19 mouse cellular contexts compared by ENCODE assay signal in the genomic region with DNA sequence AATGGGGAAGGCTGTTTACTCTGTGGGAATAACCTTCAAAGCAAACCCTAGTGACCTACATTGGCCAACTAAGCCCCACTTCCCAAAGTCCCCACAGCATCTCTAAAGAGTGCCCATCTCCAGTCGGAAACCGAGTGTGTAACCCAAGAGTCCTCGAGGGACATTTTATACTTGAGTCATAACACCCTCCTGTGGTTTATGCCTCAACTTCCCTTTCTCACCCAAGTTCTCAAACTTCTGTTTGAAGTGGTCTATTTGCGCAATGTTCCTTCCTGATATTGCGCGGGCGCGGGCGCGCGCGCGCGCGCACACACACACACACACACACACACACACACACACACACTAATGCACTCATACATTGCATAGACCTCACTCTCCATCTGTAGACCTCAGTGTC.
A peak's percentile ranks its signal among the peaks of the same experiment; 100 is the strongest.
DNase-seq lines count a peak whose midpoint lies in the region; ATAC-seq and TF ChIP-seq lines count a peak whose summit lies in the region.
"Had no signal": no experiment of that assay in that cellular context is flagged by ENCODE, and none has a peak within 500 bp of the region (broad histone marks: within the 10 kb centered on the region; RNA-seq: fewer than 3 reads in every experiment).

No protein-coding gene starts in this region.

- no peak overlapping the region for H3K4me3 ChIP-seq in liver, postnatal 0 days (ENCODE audit: low read depth, low read length)
- H3K4me3 ChIP-seq in liver, embryonic 11.5 days (ENCODE audit: low read depth, low read length), result no peak overlapping the region
- H3K4me3 ChIP-seq: heart, embryonic 10.5 days; hindbrain, embryonic 15.5 days; limb, embryonic 13.5 days had no signal

- TF ChIP-seq CTCF in liver, postnatal 0 days (IDR thresholded peaks at IDR 0.05; ENCODE audit: low read depth), result no peak

- 54% methylated on average over 15 of the region's 15 CpGs for WGBS in liver, postnatal 0 days (ENCODE audit: insufficient replicate concordance)
- WGBS in liver, embryonic 11.5 days, result 59% methylated on average over 15 of the region's 15 CpGs

- intact Hi-C loops in left cerebral cortex, postnatal 36 days (cut with DNase I), result no loop called here

- TF ChIP-seq EP300 in liver, postnatal 0 days (IDR thresholded peaks at IDR 0.05; ENCODE audit: low read depth), result no peak

- H3K27me3 ChIP-seq in liver, postnatal 0 days (ENCODE audit: insufficient read depth, low read length), result 0 out of 2 replicates have a peak, but pooled peaks cover 4% of the 10 kb centered on the region
- H3K27me3 ChIP-seq in liver, embryonic 11.5 days (replicated peaks; ENCODE audit: control insufficient read depth, insufficient read depth, low read length), result no peaks in the 10 kb centered on the region; the same call in 1 of the 2 replicates

- DNase-seq in liver, postnatal 0 days, result no peak
- DNase-seq in liver, embryonic 11.5 days (ENCODE audit: low spot score), result no peak
- peak; percentile 37 for DNase-seq in c-Kit-positive CD71-negative TER-119-negative erythroid progenitor cells, embryonic 14.5 days (ENCODE audit: low read depth)
- no peak for DNase-seq in frontal cortex, adult 2 months (ENCODE audit: extremely low spot score in 1 of 2, low spot score in 1 of 2)
- DNase-seq in left cerebral cortex, postnatal 36 days (ENCODE audit: low spot score in 2 of 2), result no peak
- DNase-seq: adrenal gland, postnatal 10 days; cerebellum, adult 8-10 months; forebrain, postnatal 0 days; gastrocnemius, postnatal 36 days; heart, postnatal 4 days; kidney, adult 2 months; kidney, postnatal 10 days; retina, postnatal 1 day had no signal

- peak; percentile 71 for ATAC-seq in liver, postnatal 0 days
- ATAC-seq in liver, embryonic 11.5 days (replicated peaks; ENCODE audit: low FRiP score), result no peak
- ATAC-seq in megakaryocyte, adult 5-6 weeks (ENCODE audit: poor library complexity, severe bottlenecking), result peak; percentile 88
- ATAC-seq in frontal cortex, adult (ENCODE audit: low TSS enrichment), result no peak
- ATAC-seq: forebrain, postnatal 0 days had no signal

- no peak overlapping the region for H3K9ac ChIP-seq in liver, postnatal 0 days (replicated peaks)
- no peak overlapping the region for H3K9ac ChIP-seq in liver, embryonic 11.5 days (ENCODE audit: low read depth, low read length)
- H3K9ac ChIP-seq: forebrain, postnatal 0 days; hindbrain, embryonic 15.5 days; limb, embryonic 13.5 days had no signal

- no peak overlapping the region for H3K4me2 ChIP-seq in liver, postnatal 0 days (ENCODE audit: low read depth, low read length)
- no peak overlapping the region for H3K4me2 ChIP-seq in liver, embryonic 11.5 days
- H3K4me2 ChIP-seq: hindbrain, embryonic 15.5 days; limb, embryonic 13.5 days; midbrain, embryonic 11.5 days had no signal

- H3K4me1 ChIP-seq in liver, postnatal 0 days (ENCODE audit: insufficient read depth), result peaks cover 3% of the 10 kb centered on the region; the same call in 1 of the 2 replicates
- H3K4me1 ChIP-seq in liver, embryonic 11.5 days (replicated peaks; ENCODE audit: control insufficient read depth, insufficient read depth, low read length), result peaks cover 3% of the 10 kb centered on the region
- H3K4me1 ChIP-seq: limb, embryonic 13.5 days had no signal

- H3K9me3 ChIP-seq in liver, postnatal 0 days (ENCODE audit: low read length), result no peaks in the 10 kb centered on the region
- no peaks in the 10 kb centered on the region for H3K9me3 ChIP-seq in liver, embryonic 11.5 days (ENCODE audit: control insufficient read depth, low read length)
- H3K9me3 ChIP-seq: heart, embryonic 10.5 days; hindbrain, embryonic 15.5 days; limb, embryonic 13.5 days had no signal

- H3K36me3 ChIP-seq in liver, postnatal 0 days (replicated peaks; ENCODE audit: insufficient read depth, low read length), result no peaks in the 10 kb centered on the region
- no peaks in the 10 kb centered on the region for H3K36me3 ChIP-seq in liver, embryonic 11.5 days (ENCODE audit: control insufficient read depth, insufficient read depth, low read length)
- H3K36me3 ChIP-seq: heart, embryonic 10.5 days; hindbrain, embryonic 15.5 days; limb, embryonic 13.5 days had no signal

- no peak overlapping the region for H3K27ac ChIP-seq in liver, postnatal 0 days (ENCODE audit: low read depth)
- no peak overlapping the region for H3K27ac ChIP-seq in liver, embryonic 11.5 days (ENCODE audit: low read depth, low read length)
- H3K27ac ChIP-seq: heart, embryonic 10.5 days; hindbrain, embryonic 15.5 days; limb, embryonic 13.5 days had no signal

Comparison
In these comparisons a context has a peak if more than half of its experiments do, and no peak if none do; other contexts are left out.
1. ATAC-seq: peak in liver, postnatal 0 days (single experiment) and megakaryocyte, adult 5-6 weeks (single experiment); none in liver, embryonic 11.5 days (single experiment) and frontal cortex, adult (single experiment).